Mouse (Mus musculus) CH12.LX (cell line): Measurements from ENCODE around the gene Fbxo11. TPM values are rescaled to one million over a fixed set of nuclear protein-coding genes. Genes with fewer than 3 reads are reported as not detected.

Experiments
- DNase-seq: peaks from one replicate; pipeline ENCODE4 v3.0.0-alpha.2; 2013; ENCODE audit errors: extremely low read depth
- H3K27ac ChIP-seq: 2 replicates; pipeline ENCODE4 v1.5.1; 2012; ENCODE audit warnings: low read depth, mild to moderate bottlenecking, control low read depth, moderate library complexity; ENCODE audit not compliant: insufficient read depth
- H3K27me3 ChIP-seq: replicated peaks from 2 replicates; pipeline ENCODE3; 2012; ENCODE audit warnings: inconsistent platforms
- H3K36me3 ChIP-seq, 2 experiments: replicated peaks in 1 of 2; 2 replicates each; pipeline versions ENCODE3 to v1.6.1; 2012; ENCODE audit warnings: inconsistent platforms in 1 of 2, low read length in 1 of 2, mild to moderate bottlenecking in 1 of 2, mixed read lengths in 1 of 2, moderate library complexity in 1 of 2; ENCODE audit not compliant: control insufficient read depth in 1 of 2, insufficient read depth in 1 of 2
- H3K4me1 ChIP-seq, 2 experiments: 2 replicates each; pipeline ENCODE4 v1.6.1; 2012; ENCODE audit warnings: inconsistent platforms in 1 of 2, moderate library complexity in 1 of 2; ENCODE audit not compliant: insufficient read depth in 2 of 2, control insufficient read depth in 1 of 2
- H3K4me2 ChIP-seq: 2 replicates; pipeline ENCODE4 v1.6.1; 2012; ENCODE audit warnings: low read depth, mild to moderate bottlenecking, control low read depth; ENCODE audit not compliant: poor library complexity, insufficient read depth, severe bottlenecking
- H3K4me3 ChIP-seq, 3 experiments: fragments of 150-350 bp in 1 of 3; sonication (generic) in 1 of 3; replicated peaks in 1 of 3; 2 replicates each; pipeline versions ENCODE3 to v1.5.1; 2011 to 2012; ENCODE audit warnings: low read depth in 2 of 3, low read length in 2 of 3, mild to moderate bottlenecking in 2 of 3, moderate library complexity in 2 of 3, control low read depth in 1 of 3, improper control_type of control experiment in 1 of 3, inconsistent platforms in 1 of 3, mixed read lengths in 1 of 3; ENCODE audit not compliant: poor library complexity in 1 of 3
- H3K79me2 ChIP-seq: replicated peaks from 2 replicates; pipeline ENCODE4 v1.6.1; 2012; ENCODE audit warnings: mild to moderate bottlenecking, moderate library complexity; ENCODE audit not compliant: control insufficient read depth, poor library complexity, insufficient read depth, severe bottlenecking; ENCODE audit errors: extremely low read depth
- H3K9ac ChIP-seq: 2 replicates; pipeline ENCODE4 v1.6.1; 2012; ENCODE audit warnings: low read depth, mild to moderate bottlenecking, control low read depth, moderate library complexity; ENCODE audit not compliant: insufficient read depth
- H3K9me3 ChIP-seq: replicated peaks from 2 replicates; pipeline ENCODE3; 2012; ENCODE audit warnings: low read length, inconsistent platforms, mixed read lengths
- BHLHE40 ChIP-seq: IDR thresholded peaks from 2 replicates; pipeline ENCODE4 v1.6.1; 2011; ENCODE audit warnings: mild to moderate bottlenecking, low read depth, low read length, improper control_type of control experiment
- CHD1 ChIP-seq: IDR thresholded peaks from 2 replicates; pipeline ENCODE4 v1.6.1; 2012; ENCODE audit warnings: low read depth, low read length, improper control_type of control experiment, inconsistent platforms
- E2F4 ChIP-seq: IDR thresholded peaks from 2 replicates; pipeline ENCODE4 v1.6.1; 2011; ENCODE audit warnings: low read depth, low read length, improper control_type of control experiment; ENCODE audit not compliant: insufficient replicate concordance
- ELF1 ChIP-seq: IDR thresholded peaks from 2 replicates; pipeline ENCODE4 v1.6.1; 2014; ENCODE audit warnings: low read depth, mild to moderate bottlenecking, inconsistent platforms, low read length, improper control_type of control experiment
- EP300 ChIP-seq: IDR thresholded peaks from 2 replicates; pipeline ENCODE4 v1.6.1; 2011; ENCODE audit warnings: low read length, improper control_type of control experiment
- ETS1 ChIP-seq: conservative IDR thresholded peaks from 2 replicates; pipeline ENCODE4 v1.6.1; 2012; ENCODE audit warnings: low read depth, mild to moderate bottlenecking, inconsistent platforms, low read length, improper control_type of control experiment, moderate library complexity
- GABPA ChIP-seq: IDR thresholded peaks from 2 replicates; pipeline ENCODE4 v1.6.1; 2012; ENCODE audit warnings: low read depth, low read length, improper control_type of control experiment, inconsistent platforms; ENCODE audit not compliant: insufficient replicate concordance
- IRF4 ChIP-seq: IDR thresholded peaks from 2 replicates; pipeline ENCODE4 v1.6.1; 2014; ENCODE audit warnings: low read depth, mild to moderate bottlenecking, inconsistent platforms, low read length, improper control_type of control experiment
- JUN ChIP-seq: IDR thresholded peaks from 2 replicates; pipeline ENCODE4 v1.6.1; 2011; ENCODE audit warnings: low read depth, mild to moderate bottlenecking, low read length, improper control_type of control experiment, moderate library complexity; ENCODE audit not compliant: insufficient read depth
- JUND ChIP-seq: conservative IDR thresholded peaks from 2 replicates; pipeline ENCODE4 v1.6.1; 2011; ENCODE audit warnings: low read depth, low read length, improper control_type of control experiment
- MAX ChIP-seq: IDR thresholded peaks from 2 replicates; pipeline ENCODE4 v1.6.1; 2011; ENCODE audit warnings: low read length, improper control_type of control experiment
- MAZ ChIP-seq: IDR thresholded peaks from 2 replicates; pipeline ENCODE4 v1.6.1; 2012; ENCODE audit warnings: low read depth, mild to moderate bottlenecking, inconsistent platforms, low read length, improper control_type of control experiment, moderate library complexity
- MEF2A ChIP-seq: IDR thresholded peaks from 2 replicates; pipeline ENCODE4 v1.6.1; 2014; ENCODE audit warnings: low read depth, mild to moderate bottlenecking, inconsistent platforms, low read length, improper control_type of control experiment, borderline replicate concordance
- MXI1 ChIP-seq: IDR thresholded peaks from 2 replicates; pipeline ENCODE4 v1.6.1; 2011; ENCODE audit warnings: mild to moderate bottlenecking, low read depth, low read length, improper control_type of control experiment
- MYC ChIP-seq: IDR thresholded peaks from 2 replicates; pipeline ENCODE4 v1.6.1; 2011; ENCODE audit warnings: low read depth, mild to moderate bottlenecking, improper control_type of control experiment, low read length
- NRF1 ChIP-seq: IDR thresholded peaks from 2 replicates; pipeline ENCODE4 v1.6.1; 2014; ENCODE audit warnings: low read depth, mild to moderate bottlenecking, inconsistent platforms, low read length, improper control_type of control experiment, moderate library complexity
- POLR2AphosphoS2 ChIP-seq: IDR thresholded peaks from 2 replicates; pipeline ENCODE4 v1.6.1; 2011; ENCODE audit warnings: low read depth, low read length, improper control_type of control experiment
- RCOR1 ChIP-seq: conservative IDR thresholded peaks from 2 replicates; pipeline ENCODE4 v1.6.1; 2012; ENCODE audit warnings: low read depth, mild to moderate bottlenecking, inconsistent platforms, low read length, improper control_type of control experiment
- SIN3A ChIP-seq: IDR thresholded peaks from 2 replicates; pipeline ENCODE4 v1.6.1; 2012; ENCODE audit warnings: low read length, improper control_type of control experiment, inconsistent platforms
- TCF12 ChIP-seq: IDR thresholded peaks from 2 replicates; pipeline ENCODE4 v1.6.1; 2014; ENCODE audit warnings: low read depth, mild to moderate bottlenecking, inconsistent platforms, low read length, improper control_type of control experiment
- USF1 ChIP-seq: IDR thresholded peaks from 2 replicates; pipeline ENCODE4 v1.6.1; 2014; ENCODE audit warnings: low read depth, mild to moderate bottlenecking, inconsistent platforms, low read length, improper control_type of control experiment
- USF2 ChIP-seq: conservative IDR thresholded peaks from 2 replicates; pipeline ENCODE4 v1.6.1; 2011; ENCODE audit warnings: low read depth, low read length, improper control_type of control experiment
- ZC3H11A ChIP-seq: IDR thresholded peaks from 2 replicates; pipeline ENCODE4 v1.6.1; 2012; ENCODE audit warnings: low read depth, mild to moderate bottlenecking, inconsistent platforms, low read length, improper control_type of control experiment
- ZKSCAN1 ChIP-seq: IDR thresholded peaks from 2 replicates; pipeline ENCODE4 v1.6.1; 2012; ENCODE audit warnings: low read depth, inconsistent platforms, low read length, improper control_type of control experiment, borderline replicate concordance
- ZNF384 ChIP-seq: IDR thresholded peaks from 2 replicates; pipeline ENCODE4 v1.6.1; 2012; ENCODE audit warnings: low read depth, low read length, improper control_type of control experiment, inconsistent platforms
- dilution Hi-C: fragments of 300-500 bp; cut with MboI; formaldehyde crosslinking; loops from 2 replicates; pipeline ENCODE4 v1.14.3; 2020; ENCODE audit warnings: low sequenced_read_pairs; ENCODE audit not compliant: extremely low pct_unique_long_range_greater_than_20kb, extremely low pct_ligation_motif_present
- in situ Hi-C: fragments of 300-500 bp; cut with MboI; formaldehyde crosslinking; loops from 3 replicates; pipeline ENCODE4 v1.14.3; 2019; ENCODE audit warnings: low sequenced_read_pairs, low pct_ligation_motif_present, low pct_unique_long_range_greater_than_20kb, mixed read lengths
- polyA plus RNA-seq: library from polyadenylated mRNA; unstranded; fragments of >175 nt; gene quantifications from 2 replicates; pipeline ENCODE4 v1.2.1, GENCODE M21; 2012; ENCODE audit warnings: low read depth; ENCODE audit not compliant: insufficient read length
- total RNA-seq, 2 experiments: library from RNA; depleted of rRNA; stranded (reverse); fragments of 300-350 nt in 1 of 2; fragments of >200 nt in 1 of 2; gene quantifications; 2 replicates each; pipeline ENCODE4 v1.2.3; 2012 to 2014

The Fbxo11 gene
- total and polyA plus RNA-seq, 3 experiments = 37.6 to 61.8 (median 61.0) TPM

DNA sequence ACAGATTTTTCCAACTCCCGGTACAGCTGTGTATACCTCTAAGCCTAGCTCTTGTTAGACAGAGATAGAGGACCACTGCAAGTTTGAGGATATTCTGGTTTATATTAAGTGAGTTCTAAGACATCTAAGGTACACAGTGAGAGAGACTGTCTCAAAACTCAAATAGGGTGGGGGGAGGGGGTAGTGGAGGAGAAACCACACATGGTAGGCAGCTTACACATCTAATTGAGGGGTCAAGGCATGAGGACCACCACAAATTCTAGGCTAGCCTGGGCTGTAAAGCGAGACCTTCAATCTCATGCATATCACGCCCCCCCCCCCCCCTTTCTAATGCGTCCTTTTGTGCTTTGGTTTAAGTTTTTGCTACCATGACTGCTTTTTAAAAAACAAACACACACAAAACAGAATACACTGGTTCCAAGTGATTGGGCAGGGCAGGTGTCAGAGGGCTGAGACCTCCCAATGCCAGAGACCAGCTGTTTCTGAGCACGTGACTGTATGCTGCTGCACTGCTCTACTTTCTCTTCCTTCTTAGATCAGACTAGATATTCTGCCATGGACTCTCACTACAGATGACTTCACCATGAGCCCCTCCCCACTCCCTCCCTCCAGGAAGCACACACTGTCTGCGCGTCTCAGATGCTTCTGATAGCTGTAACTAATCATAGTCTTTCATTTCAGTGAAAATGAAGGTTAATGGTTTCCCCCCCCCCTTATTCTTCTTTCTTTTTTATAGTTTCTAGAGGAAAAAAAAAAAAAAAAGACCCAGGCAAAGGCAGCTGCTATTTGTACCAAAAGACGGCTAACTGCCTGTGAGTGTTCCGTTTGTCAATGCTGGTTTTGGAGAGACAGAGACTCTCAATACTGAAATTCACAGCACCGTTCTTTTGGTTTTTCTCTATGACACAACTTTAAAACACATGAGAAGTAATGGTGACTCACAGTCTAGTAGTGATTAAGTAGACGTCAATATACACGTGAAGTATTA is 22.7 kb downstream of the Fbxo11 start:
- H3K36me3 ChIP-seq = peaks cover 8 to 25% of the 10 kb centered on the region in 2 experiments
- H3K4me1 ChIP-seq = peaks cover 23 to 89% of the 10 kb centered on the region in 2 experiments
- H3K9ac ChIP-seq = no peak overlapping the region
- no peaks in the 10 kb centered on the region for H3K9me3 ChIP-seq
- DNase-seq = peak; percentile 83
- in situ Hi-C loops (no loop called here), dilution Hi-C loops (no loop called here)
- H3K27ac ChIP-seq = peak overlapping the region; percentile 35; the same call in 1 of the 2 replicates
- peak overlapping the region; percentile 29; the same call in 1 of the 2 replicates for H3K4me2 ChIP-seq
- 0 out of 2 replicates have a peak, but pooled peaks have one; percentile 29 for TF ChIP-seq POLR2AphosphoS2
- TF ChIP-seq IRF4 = peak; percentile 67
- peak; percentile 50; the same call in 1 of the 2 replicates for TF ChIP-seq ELF1
- TF ChIP-seq CHD1 = no peak
- TF ChIP-seq ETS1 = peak; percentile 95
- peak; percentile 78 for TF ChIP-seq TCF12
- no peak for TF ChIP-seq E2F4
- peak; percentile 94 for TF ChIP-seq MAX
- peak; percentile 87 for TF ChIP-seq MXI1
- peak; percentile 99 for TF ChIP-seq BHLHE40
- TF ChIP-seq EP300 = peak; percentile 59
- 0 out of 2 replicates have a peak, but pooled peaks have one; percentile 17 for TF ChIP-seq MEF2A
- TF ChIP-seq JUND = no peak
- no peak for TF ChIP-seq NRF1
- TF ChIP-seq GABPA = no peak
- peak; percentile 69 for TF ChIP-seq ZNF384
- TF ChIP-seq ZC3H11A = no peak
- TF ChIP-seq JUN = peak; percentile 29
- peak; percentile 80 for TF ChIP-seq MYC
- peak; percentile 90 for TF ChIP-seq USF2
- peak; percentile 69; the same call in 1 of the 2 replicates for TF ChIP-seq RCOR1
- peak; percentile 92 for TF ChIP-seq SIN3A
- TF ChIP-seq USF1 = peak; percentile 86
- no peak for TF ChIP-seq ZKSCAN1
- TF ChIP-seq MAZ = peak; percentile 60
- peaks cover 86% of the 10 kb centered on the region for H3K79me2 ChIP-seq
- peak overlapping the region in 1 of 3 experiments; percentile 14 for H3K4me3 ChIP-seq
- no peaks in the 10 kb centered on the region for H3K27me3 ChIP-seq
